ENCODE assay signal across 10 mouse cellular contexts in genomic region chr13:19618081-19618480, GRCm38 (mm10). TPM values are rescaled to one million over a fixed set of nuclear protein-coding genes. Genes with fewer than 3 reads are reported as not detected.
DNase-seq lines count a peak whose midpoint lies in the region; ATAC-seq lines count a peak whose summit lies in the region.
"Had no signal": no experiment of that assay in that cellular context is flagged by ENCODE, and none has a peak within 500 bp of the region (broad histone marks: within the 10 kb centered on the region; RNA-seq: fewer than 3 reads in every experiment).

No protein-coding gene starts in this region.

- DNase-seq in heart, postnatal 14 days = no peak
- peak; percentile 45 to 51 for DNase-seq in cerebellum, postnatal 14 days
- no peak for DNase-seq in hindbrain, embryonic 14.5 days (ENCODE audit: low spot score)
- no peak for DNase-seq in lung, postnatal 36 days
- DNase-seq in adipocyte (ENCODE audit: low spot score) = no peak
- DNase-seq: adrenal gland, adult 2 months; kidney, adult 8-10 months; lung, postnatal 14 days had no signal

- H3K27ac ChIP-seq in heart, embryonic 16.5 days (ENCODE audit: low read length) = no peak overlapping the region
- no peak overlapping the region for H3K27ac ChIP-seq in hindbrain, embryonic 14.5 days
- H3K27ac ChIP-seq in midbrain, embryonic 16.5 days (ENCODE audit: low read length) = no peak overlapping the region

- no peaks in the 10 kb centered on the region for H3K36me3 ChIP-seq in heart, embryonic 16.5 days (ENCODE audit: control insufficient read depth, insufficient read depth)
- no peaks in the 10 kb centered on the region for H3K36me3 ChIP-seq in hindbrain, embryonic 14.5 days (replicated peaks; ENCODE audit: control insufficient read depth, insufficient read depth)
- no peaks in the 10 kb centered on the region for H3K36me3 ChIP-seq in midbrain, embryonic 16.5 days (ENCODE audit: control insufficient read depth, insufficient read depth, low read length)

- no peak for ATAC-seq in heart, embryonic 16.5 days (replicated peaks; ENCODE audit: extremely low read depth, insufficient read depth, low FRiP score)
- no peak for ATAC-seq in hindbrain, embryonic 14.5 days (ENCODE audit: low FRiP score)
- no peak for ATAC-seq in midbrain, embryonic 16.5 days

- H3K27me3 ChIP-seq in heart, embryonic 16.5 days (ENCODE audit: control insufficient read depth, insufficient read depth, low read length) = peaks cover 2% of the 10 kb centered on the region; the same call in 1 of the 2 replicates
- H3K27me3 ChIP-seq in hindbrain, embryonic 14.5 days (ENCODE audit: control insufficient read depth, insufficient read depth, low read length) = peaks cover 5% of the 10 kb centered on the region
- no peaks in the 10 kb centered on the region; the same call in 1 of the 2 replicates for H3K27me3 ChIP-seq in midbrain, embryonic 16.5 days (ENCODE audit: control insufficient read depth, insufficient read depth, low read depth, low read length)

- H3K9me3 ChIP-seq in heart, embryonic 16.5 days (replicated peaks; ENCODE audit: control insufficient read depth, low read length) = no peaks in the 10 kb centered on the region
- H3K9me3 ChIP-seq in hindbrain, embryonic 14.5 days (ENCODE audit: control insufficient read depth, low read length) = no peaks in the 10 kb centered on the region
- no peaks in the 10 kb centered on the region for H3K9me3 ChIP-seq in midbrain, embryonic 16.5 days (replicated peaks; ENCODE audit: control insufficient read depth, low read length, poor library complexity, severe bottlenecking)

- intact Hi-C loops in heart, postnatal 14 days (cut with DNase I) = no loop called here

- peaks cover 3% of the 10 kb centered on the region; the same call in 1 of the 2 replicates for H3K4me1 ChIP-seq in heart, embryonic 16.5 days (ENCODE audit: control insufficient read depth, insufficient read depth, low read length)
- peaks cover 13% of the 10 kb centered on the region; the same call in 1 of the 2 replicates for H3K4me1 ChIP-seq in hindbrain, embryonic 14.5 days (replicated peaks; ENCODE audit: control insufficient read depth, insufficient read depth, low read length)
- H3K4me1 ChIP-seq in midbrain, embryonic 16.5 days (ENCODE audit: control insufficient read depth, insufficient read depth, low read length) = peaks cover 19% of the 10 kb centered on the region

- no peak overlapping the region for H3K9ac ChIP-seq in heart, embryonic 16.5 days (ENCODE audit: low read length)
- no peak overlapping the region for H3K9ac ChIP-seq in hindbrain, embryonic 14.5 days
- no peak overlapping the region for H3K9ac ChIP-seq in midbrain, embryonic 16.5 days (ENCODE audit: low read depth, low read length)

- 85% methylated on average over 4 of the region's 4 CpGs for WGBS in heart, embryonic 16.5 days
- WGBS in hindbrain, embryonic 14.5 days = 92% methylated on average over 4 of the region's 4 CpGs
- 96% methylated on average over 4 of the region's 4 CpGs for WGBS in midbrain, embryonic 16.5 days

- H3K4me2 ChIP-seq in heart, embryonic 16.5 days (ENCODE audit: low read depth, low read length) = peak overlapping the region; percentile 93
- H3K4me2 ChIP-seq in hindbrain, embryonic 14.5 days (replicated peaks) = peak overlapping the region; percentile 95
- H3K4me2 ChIP-seq in midbrain, embryonic 16.5 days (ENCODE audit: low read length) = peak overlapping the region; percentile 85

- no peak overlapping the region for H3K4me3 ChIP-seq in heart, embryonic 16.5 days (ENCODE audit: low read length)
- peak overlapping the region; percentile 89 for H3K4me3 ChIP-seq in hindbrain, embryonic 14.5 days (replicated peaks; ENCODE audit: low read length)
- H3K4me3 ChIP-seq in midbrain, embryonic 16.5 days (ENCODE audit: low read depth, low read length) = no peak overlapping the region

RNA-seq across cellular contexts. Expression of gene Epdr1, which starts 1.6 kb away (rescaled TPM):
- polyA plus RNA-seq in heart, embryonic 16.5 days (2015; fragmentation: Nextera tagmentation; extraction: Ambion mirVana) = 30.4 and 33.5 TPM in 2 replicates
- total RNA-seq in heart, postnatal 14 days (2021) = 10 to 100 TPM; 10.2 to 11.1 TPM
- polyA plus RNA-seq in hindbrain, embryonic 14.5 days (2014; fragmentation: Nextera tagmentation; extraction: Ambion mirVana) = 22.5 and 26.6 TPM in 2 replicates
- 18.6 and 25.3 TPM in 2 replicates for polyA plus RNA-seq in midbrain, embryonic 16.5 days (2015; fragmentation: Nextera tagmentation; extraction: Ambion mirVana)

RNA-seq across cellular contexts. Expression of gene Sfrp4, which starts 4.8 kb away (rescaled TPM):
- polyA plus RNA-seq in heart, embryonic 16.5 days (2015; fragmentation: Nextera tagmentation; extraction: Ambion mirVana) = 0.41 and 0.50 TPM in 2 replicates
- under 1 TPM; 0.27 to 0.38 TPM for total RNA-seq in heart, postnatal 14 days (2021)
- polyA plus RNA-seq in hindbrain, embryonic 14.5 days (2014; fragmentation: Nextera tagmentation; extraction: Ambion mirVana) = 4.4 TPM in 2 replicates
- 3.9 and 4.4 TPM in 2 replicates for polyA plus RNA-seq in midbrain, embryonic 16.5 days (2015; fragmentation: Nextera tagmentation; extraction: Ambion mirVana)

Comparison
In these comparisons a context has a peak if more than half of its experiments do, and no peak if none do; other contexts are left out.
1. DNase-seq: peak in cerebellum, postnatal 14 days (2 of 2); none in heart, postnatal 14 days (0 of 2), hindbrain, embryonic 14.5 days (single experiment), lung, postnatal 36 days (single experiment) and adipocyte (single experiment).
2. Peak in every context shown above with its lines, with median percentiles within 50 percentile points of each other: H3K4me2 ChIP-seq.